Mouse (Mus musculus) stomach, adult 2 months (tissue): ENCODE data around the gene Tead4. TPM values are rescaled to one million over a fixed set of nuclear protein-coding genes. Genes with fewer than 3 reads are reported as not detected.

Source experiments
- polyA plus RNA-seq: library from polyadenylated mRNA; depleted of rRNA; stranded (reverse); fragments of >200 nt; gene quantifications from 2 replicates; pipeline ENCODE4 v1.2.3, GENCODE M21; 2012; rRNA removed

Gene Tead4
- 1.2 and 3.8 TPM in 2 replicates for polyA plus RNA-seq

DNA sequence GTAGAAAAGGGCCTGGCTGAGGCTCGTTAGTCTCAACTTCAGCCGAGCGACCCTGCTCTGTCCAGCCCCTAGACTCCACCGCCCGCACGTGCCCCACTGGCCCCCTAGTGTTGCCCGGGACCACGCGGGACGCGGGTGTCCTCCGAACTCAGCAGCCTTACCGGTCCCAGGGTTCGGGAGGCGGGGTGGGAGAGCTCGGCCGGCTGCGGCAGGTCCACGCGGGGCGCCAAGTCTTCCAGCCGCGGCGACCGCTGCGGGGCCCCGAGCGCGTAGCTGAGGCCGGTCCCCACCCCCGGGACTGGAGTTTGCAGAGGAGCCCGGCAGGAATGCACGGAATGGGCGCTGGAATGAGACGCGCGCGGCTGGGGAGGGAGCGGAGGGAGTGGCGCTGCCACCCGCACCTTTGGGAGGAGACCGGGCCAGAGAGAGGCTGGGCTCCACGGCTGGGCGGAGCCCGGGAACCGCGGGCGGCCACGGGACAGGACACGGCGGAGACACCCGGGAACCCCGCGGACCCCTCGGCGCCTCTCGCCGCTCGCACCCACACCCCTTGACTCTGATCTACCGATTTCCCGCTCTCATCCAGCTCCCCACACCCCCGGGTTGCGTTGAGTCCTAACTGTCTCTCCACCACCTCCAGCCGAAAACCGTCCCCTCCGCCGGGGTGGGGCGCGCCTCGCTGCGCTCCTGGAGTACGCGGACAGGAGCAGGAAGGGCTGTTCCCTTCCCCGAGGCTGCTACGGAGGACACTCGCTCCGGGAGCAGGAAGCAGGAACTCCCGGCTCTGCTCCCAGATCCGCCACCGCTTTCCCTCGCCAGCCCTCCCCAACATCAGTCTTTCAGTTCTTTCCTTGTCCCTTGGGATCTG, at the start of gene Tead4:
Gene Tead4, minus strand, starts transcription at position 690 of the 868 bp plus-strand sequence.

Other genes starting within 250 kb of the Tead4 start
- gene Tspan9, start 157.2 kb downstream of the Tead4 start, polyA plus RNA-seq, result 34.1 and 43.0 TPM in 2 replicates
- 2.4 and 2.6 TPM in 2 replicates for gene Tulp3, start 55.0 kb upstream of the Tead4 start, polyA plus RNA-seq
- gene Rhno1, start 62.1 kb upstream of the Tead4 start, polyA plus RNA-seq, result 6.5 and 7.6 TPM in 2 replicates
- 4.8 and 5.2 TPM in 2 replicates for gene Foxm1, start 62.1 kb upstream of the Tead4 start, polyA plus RNA-seq
- gene Tex52, start 74.6 kb upstream of the Tead4 start, polyA plus RNA-seq, result 0.10 TPM in 1 of 2 replicates, not detected in the other
- gene Gm44596, start 74.7 kb upstream of the Tead4 start, polyA plus RNA-seq, result not detected in 2 replicates
- gene Nrip2, start 98.5 kb upstream of the Tead4 start, polyA plus RNA-seq, result 0.60 and 1.5 TPM in 2 replicates
- gene Itfg2, start 124.1 kb upstream of the Tead4 start, polyA plus RNA-seq, result 15.3 and 18.5 TPM in 2 replicates
- 59.7 and 151 TPM in 2 replicates for gene Fkbp4, start 137.9 kb upstream of the Tead4 start, polyA plus RNA-seq
- 0.10 TPM in 1 of 2 replicates, not detected in the other for gene Pzp, start 225.9 kb upstream of the Tead4 start, polyA plus RNA-seq